Mouse (Mus musculus): ENCODE measurements around the gene Map3k11. TPM values are rescaled to one million over a fixed set of nuclear protein-coding genes. Genes with fewer than 3 reads are reported as not detected.
A peak's percentile ranks its signal among the peaks of the same experiment; 100 is the strongest.

Gene Map3k11
- total and polyA plus RNA-seq, 3 experiments: 22.2 to 145 (median 23.3) TPM

- Histone ChIP-seq H3K4me3 (ENCODE audit: low read depth, low read length) (peak overlapping the region; percentile 86; the same call in 1 of the 2 replicates), H3K27me3 (ENCODE audit: insufficient read depth, low read length) (no peaks in the 10 kb centered on the region), H3K9me3 (replicated peaks) (no peaks in the 10 kb centered on the region), H3K4me1 (ENCODE audit: insufficient read depth, low read depth, low read length) (peaks cover 91% of the 10 kb centered on the region), H3K36me3 (replicated peaks) (peaks cover 52% of the 10 kb centered on the region)
- no peak for ATAC-seq (ENCODE audit: extremely low read depth, insufficient number of reproducible peaks, low FRiP score, poor library complexity, severe bottlenecking)
- TF ChIP-seq TAL1 (conservative IDR thresholded peaks at IDR 0.05; ENCODE audit: low read depth, low read length): no peak; the same call in 1 of the 2 replicates
- TF ChIP-seq GATA2 (IDR thresholded peaks at IDR 0.05; ENCODE audit: borderline replicate concordance, low read depth, low read length): no peak
- TF ChIP-seq GATA1 (IDR thresholded peaks at IDR 0.05; ENCODE audit: borderline replicate concordance, low read length): no peak
- no peak for TF ChIP-seq POLR2AphosphoS5 (IDR thresholded peaks at IDR 0.05; ENCODE audit: insufficient replicate concordance, low read depth, low read length)
- TF ChIP-seq CTCF (IDR thresholded peaks at IDR 0.05; ENCODE audit: low read depth, low read length): no peak
- peak; percentile 63 for DNase-seq (ENCODE audit: low spot score)
Observed at GRCm38 (mm10) chr19:5726961-5727578, 38.5 kb downstream of the Map3k11 start.

- DNase-seq (ENCODE audit: low spot score) (peak; percentile 51), ATAC-seq (ENCODE audit: extremely low read depth, insufficient number of reproducible peaks, low FRiP score, poor library complexity, severe bottlenecking) (no peak)
- no peak for TF ChIP-seq POLR2AphosphoS5 (IDR thresholded peaks at IDR 0.05; ENCODE audit: insufficient replicate concordance, low read depth, low read length)
- peak; percentile 88 for TF ChIP-seq CTCF (IDR thresholded peaks at IDR 0.05; ENCODE audit: low read depth, low read length)
- peaks cover 87% of the 10 kb centered on the region for H3K4me1 ChIP-seq (ENCODE audit: insufficient read depth, low read depth, low read length)
- H3K9me3 ChIP-seq (replicated peaks): no peaks in the 10 kb centered on the region
- H3K4me3 ChIP-seq (ENCODE audit: low read depth, low read length): peak overlapping the region; percentile 86
- H3K27me3 ChIP-seq (ENCODE audit: insufficient read depth, low read length): no peaks in the 10 kb centered on the region
- H3K36me3 ChIP-seq (replicated peaks): peaks cover 45% of the 10 kb centered on the region
Observed at GRCm38 (mm10) chr19:5727701-5728100, 39.2 kb downstream of the Map3k11 start.

- peaks cover 77% of the 10 kb centered on the region for H3K4me1 ChIP-seq (ENCODE audit: insufficient read depth, low read depth, low read length)
- H3K36me3 ChIP-seq (replicated peaks): peaks cover 37% of the 10 kb centered on the region
- DNase-seq (ENCODE audit: low spot score) (no peak), ATAC-seq (ENCODE audit: extremely low read depth, insufficient number of reproducible peaks, low FRiP score, poor library complexity, severe bottlenecking) (no peak)
- TF ChIP-seq TAL1 (conservative IDR thresholded peaks at IDR 0.05; ENCODE audit: low read depth, low read length) (no peak), POLR2AphosphoS5 (IDR thresholded peaks at IDR 0.05; ENCODE audit: insufficient replicate concordance, low read depth, low read length) (no peak), CTCF (IDR thresholded peaks at IDR 0.05; ENCODE audit: low read depth, low read length) (no peak), GATA2 (IDR thresholded peaks at IDR 0.05; ENCODE audit: borderline replicate concordance, low read depth, low read length) (no peak), GATA1 (IDR thresholded peaks at IDR 0.05; ENCODE audit: borderline replicate concordance, low read length) (no peak)
- H3K27me3 ChIP-seq (ENCODE audit: insufficient read depth, low read length): no peaks in the 10 kb centered on the region
- no peaks in the 10 kb centered on the region for H3K9me3 ChIP-seq (replicated peaks)
- peak overlapping the region; percentile 86 for H3K4me3 ChIP-seq (ENCODE audit: low read depth, low read length)
Observed at GRCm38 (mm10) chr19:5728631-5729443, 40.3 kb downstream of the Map3k11 start.

DNA sequence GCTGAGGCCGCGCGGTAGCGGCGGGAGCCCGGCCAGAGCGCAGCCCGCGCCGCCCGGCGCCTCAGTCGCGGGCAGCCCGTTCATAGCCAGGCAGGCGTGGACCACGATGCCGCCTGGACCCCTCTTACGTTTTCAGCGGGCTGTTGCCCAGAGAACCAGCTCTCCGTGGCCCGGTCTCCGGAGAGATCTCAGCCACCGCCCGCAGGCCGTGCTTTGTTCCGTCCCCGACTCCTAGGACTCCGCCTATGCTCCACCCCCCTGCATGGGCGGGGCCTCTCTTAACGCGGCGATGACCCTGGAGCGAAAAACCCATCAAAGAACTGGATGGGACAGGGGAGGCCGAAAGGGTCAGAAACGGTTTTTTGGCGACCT lies 40.9 kb downstream of the Map3k11 start, which contains the start of gene Fam89b:
Gene Fam89b, minus strand, starts transcription at position 210 of the 372 bp plus-strand sequence.
- H3K36me3 ChIP-seq (replicated peaks): peaks cover 31% of the 10 kb centered on the region
- TF ChIP-seq TAL1 (conservative IDR thresholded peaks at IDR 0.05; ENCODE audit: low read depth, low read length): no peak
- TF ChIP-seq GATA2 (IDR thresholded peaks at IDR 0.05; ENCODE audit: borderline replicate concordance, low read depth, low read length): no peak
- no peak for TF ChIP-seq CTCF (IDR thresholded peaks at IDR 0.05; ENCODE audit: low read depth, low read length)
- peak within 1 kb of the TSS; percentile 100 for H3K4me3 ChIP-seq (ENCODE audit: low read depth, low read length)
- ATAC-seq (ENCODE audit: extremely low read depth, insufficient number of reproducible peaks, low FRiP score, poor library complexity, severe bottlenecking): no peak
- H3K9me3 ChIP-seq (replicated peaks): no peaks in the 10 kb centered on the region
- H3K27me3 ChIP-seq (ENCODE audit: insufficient read depth, low read length): no peaks in the 10 kb centered on the region
- peaks cover 71% of the 10 kb centered on the region for H3K4me1 ChIP-seq (ENCODE audit: insufficient read depth, low read depth, low read length)
- DNase-seq (ENCODE audit: low spot score): peak; percentile 89

GRCm38 (mm10) chr19:5730314-5731186 lies 42.0 kb downstream of the Map3k11 start:
- peak overlapping the region; percentile 100 for H3K4me3 ChIP-seq (ENCODE audit: low read depth, low read length)
- H3K9me3 ChIP-seq (replicated peaks): no peaks in the 10 kb centered on the region
- DNase-seq (ENCODE audit: low spot score) (no peak), ATAC-seq (ENCODE audit: extremely low read depth, insufficient number of reproducible peaks, low FRiP score, poor library complexity, severe bottlenecking) (no peak)
- TF ChIP-seq GATA1 (IDR thresholded peaks at IDR 0.05; ENCODE audit: borderline replicate concordance, low read length): no peak
- TF ChIP-seq POLR2AphosphoS5 (IDR thresholded peaks at IDR 0.05; ENCODE audit: insufficient replicate concordance, low read depth, low read length): no peak
- no peak for TF ChIP-seq TAL1 (conservative IDR thresholded peaks at IDR 0.05; ENCODE audit: low read depth, low read length)
- TF ChIP-seq GATA2 (IDR thresholded peaks at IDR 0.05; ENCODE audit: borderline replicate concordance, low read depth, low read length): no peak
- TF ChIP-seq CTCF (IDR thresholded peaks at IDR 0.05; ENCODE audit: low read depth, low read length): no peak
- H3K36me3 ChIP-seq (replicated peaks): peaks cover 27% of the 10 kb centered on the region
- H3K4me1 ChIP-seq (ENCODE audit: insufficient read depth, low read depth, low read length): peaks cover 60% of the 10 kb centered on the region
- peaks cover 3% of the 10 kb centered on the region for H3K27me3 ChIP-seq (ENCODE audit: insufficient read depth, low read length)
